Mouse (Mus musculus) embryonic fibroblast, embryonic 13.5 days (primary cell): ENCODE data around the gene Rad51d. TPM values are rescaled to one million over a fixed set of nuclear protein-coding genes. Genes with fewer than 3 reads are reported as not detected.

Experiments used
- H3K27ac ChIP-seq: 2 replicates; pipeline ENCODE4 v1.5.1; 2012; ENCODE audit warnings: low read length, control low read depth, inconsistent platforms; ENCODE audit not compliant: insufficient read depth
- H3K4me1 ChIP-seq: 2 replicates; pipeline ENCODE4 v1.6.1; 2011; ENCODE audit warnings: low read length; ENCODE audit not compliant: control insufficient read depth, insufficient read depth
- H3K4me3 ChIP-seq: 2 replicates; pipeline ENCODE4 v1.5.1; 2011; ENCODE audit warnings: mild to moderate bottlenecking, control low read depth, low read length; ENCODE audit not compliant: insufficient read depth
- CTCF ChIP-seq: IDR thresholded peaks from 2 replicates; pipeline ENCODE4 v1.5.1; 2011; ENCODE audit warnings: mild to moderate bottlenecking, control low read depth, low read length, moderate library complexity, borderline replicate concordance; ENCODE audit not compliant: insufficient read depth
- POLR2A ChIP-seq: IDR thresholded peaks from 2 replicates; pipeline ENCODE4 v1.6.1; 2011; ENCODE audit warnings: low read depth, mild to moderate bottlenecking, control low read depth, low read length, moderate library complexity
- polyA plus RNA-seq: library from polyadenylated mRNA; stranded (reverse); fragments of >200 nt; gene quantifications from 2 replicates; pipeline ENCODE4 v1.2.4, GENCODE M21; 2011; ENCODE audit warnings: low read depth; ENCODE audit not compliant: missing spikeins, insufficient read length

Gene Rad51d
- polyA plus RNA-seq, 1 experiment = 14.0 TPM

- Histone ChIP-seq H3K4me3 (peak overlapping the region; percentile 60), H3K4me1 (no peaks in the 10 kb centered on the region), H3K27ac (no peak overlapping the region; the same call in 1 of the 2 replicates)
- TF ChIP-seq CTCF (no peak), POLR2A (no peak; the same call in none of the 2 replicates)
Observed at GRCm38 (mm10) chr11:82870173-82871030, 20.0 kb downstream of the Rad51d start.

- Histone ChIP-seq H3K27ac (no peak overlapping the region), H3K4me3 (peak overlapping the region; percentile 60), H3K4me1 (no peaks in the 10 kb centered on the region)
- TF ChIP-seq CTCF = no peak
Observed at GRCm38 (mm10) chr11:82869506-82870172, 20.8 kb downstream of the Rad51d start.

- no peak for TF ChIP-seq POLR2A
- TF ChIP-seq CTCF = no peak
- no peak overlapping the region for H3K27ac ChIP-seq
Observed at GRCm38 (mm10) chr11:82867956-82868355, 22.5 kb downstream of the Rad51d start.

GRCm38 (mm10) chr11:82866850-82867564 lies 23.4 kb downstream of the Rad51d start:
- Histone ChIP-seq H3K4me3 (no peak overlapping the region), H3K4me1 (no peaks in the 10 kb centered on the region), H3K27ac (no peak overlapping the region)
- TF ChIP-seq POLR2A (no peak), CTCF (no peak)

More at GRCm38 (mm10) chr11:82867956-82868355, 22.5 kb downstream of the Rad51d start:
- H3K4me3 ChIP-seq = no peak overlapping the region
- no peaks in the 10 kb centered on the region for H3K4me1 ChIP-seq

GRCm38 (mm10) chr11:82865957-82866356 lies 24.5 kb downstream of the Rad51d start:
- H3K4me1 ChIP-seq = no peaks in the 10 kb centered on the region
- no peak overlapping the region for H3K27ac ChIP-seq
- TF ChIP-seq CTCF (no peak), POLR2A (no peak)
- no peak overlapping the region for H3K4me3 ChIP-seq

- H3K27ac ChIP-seq = no peak overlapping the region
Observed at GRCm38 (mm10) chr11:82863488-82863931, 26.9 kb downstream of the Rad51d start.

GRCm38 (mm10) chr11:82863059-82863458 lies 27.4 kb downstream of the Rad51d start:
- H3K4me1 ChIP-seq = no peaks in the 10 kb centered on the region
- H3K27ac ChIP-seq = no peak overlapping the region
- TF ChIP-seq POLR2A (no peak), CTCF (no peak)

More at GRCm38 (mm10) chr11:82863488-82863931, 26.9 kb downstream of the Rad51d start:
- TF ChIP-seq CTCF (no peak), POLR2A (no peak)
- Histone ChIP-seq H3K4me1 (no peaks in the 10 kb centered on the region), H3K4me3 (no peak overlapping the region)

GRCm38 (mm10) chr11:82862638-82863037 lies 27.8 kb downstream of the Rad51d start:
- H3K4me3 ChIP-seq = no peak overlapping the region

More at GRCm38 (mm10) chr11:82863059-82863458, 27.4 kb downstream of the Rad51d start:
- H3K4me3 ChIP-seq = no peak overlapping the region

GRCm38 (mm10) chr11:82861558-82861957 lies 28.9 kb downstream of the Rad51d start:
- TF ChIP-seq CTCF (no peak), POLR2A (no peak)
- Histone ChIP-seq H3K27ac (no peak overlapping the region), H3K4me1 (no peaks in the 10 kb centered on the region), H3K4me3 (no peak overlapping the region)

More at GRCm38 (mm10) chr11:82862638-82863037, 27.8 kb downstream of the Rad51d start:
- Histone ChIP-seq H3K4me1 (no peaks in the 10 kb centered on the region), H3K27ac (no peak overlapping the region)
- TF ChIP-seq POLR2A (no peak), CTCF (no peak)
